ENCODE assay signal across 26 mouse cellular contexts in the genomic region with DNA sequence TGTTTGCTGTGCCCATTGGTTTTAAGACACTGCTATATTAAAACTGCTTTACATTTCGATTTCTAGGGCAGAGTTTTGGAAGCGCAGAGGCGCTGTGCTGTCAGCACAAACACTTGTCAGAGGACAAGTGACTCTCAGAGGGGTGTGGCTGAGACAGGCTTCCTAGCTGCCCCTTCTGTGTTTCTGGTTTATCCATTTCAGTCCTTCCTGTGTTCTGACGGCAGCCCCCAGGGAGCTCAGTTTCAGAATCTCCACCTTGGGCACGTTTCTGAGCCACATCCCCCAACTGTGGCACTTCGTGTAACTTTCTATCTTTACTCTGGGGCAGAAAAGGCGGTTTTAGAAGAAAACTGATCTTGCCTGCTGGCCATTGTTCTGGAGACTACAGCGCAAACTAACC. TPM values are rescaled to one million over a fixed set of nuclear protein-coding genes. Genes with fewer than 3 reads are reported as not detected.
DNase-seq lines count a peak whose midpoint lies in the region; ATAC-seq and TF ChIP-seq lines count a peak whose summit lies in the region.
"Had no signal": no experiment of that assay in that cellular context is flagged by ENCODE, and none has a peak within 500 bp of the region (broad histone marks: within the 10 kb centered on the region; RNA-seq: fewer than 3 reads in every experiment).

No protein-coding gene starts in this region.

- H3K36me3 ChIP-seq in embryonic facial prominence, embryonic 13.5 days, result no peaks in the 10 kb centered on the region
- no peaks in the 10 kb centered on the region for H3K36me3 ChIP-seq in embryonic facial prominence, embryonic 10.5 days (replicated peaks)
- no peaks in the 10 kb centered on the region for H3K36me3 ChIP-seq in intestine, embryonic 14.5 days (ENCODE audit: control insufficient read depth, insufficient read depth, low read length)
- H3K36me3 ChIP-seq in intestine, postnatal 0 days (ENCODE audit: control insufficient read depth, insufficient read depth), result no peaks in the 10 kb centered on the region
- H3K36me3 ChIP-seq in splenic B cell, adult 2 months (ENCODE audit: control insufficient read depth, insufficient read depth, low read length, poor library complexity, severe bottlenecking), result no peaks in the 10 kb centered on the region
- H3K36me3 ChIP-seq: hindbrain, embryonic 10.5 days; midbrain, embryonic 15.5 days; stomach, embryonic 15.5 days had no signal

- H3K4me3 ChIP-seq in embryonic facial prominence, embryonic 13.5 days, result no peak overlapping the region
- no peak overlapping the region for H3K4me3 ChIP-seq in embryonic facial prominence, embryonic 10.5 days
- no peak overlapping the region for H3K4me3 ChIP-seq in intestine, embryonic 14.5 days (ENCODE audit: low read depth, low read length)
- H3K4me3 ChIP-seq in intestine, postnatal 0 days (ENCODE audit: low read depth, low read length), result no peak overlapping the region
- no peak overlapping the region for H3K4me3 ChIP-seq in layer of hippocampus, adult 2 months
- H3K4me3 ChIP-seq: hindbrain, embryonic 10.5 days; midbrain, embryonic 15.5 days; myocyte; stomach, embryonic 15.5 days had no signal

- TF ChIP-seq CTCF in intestine, postnatal 0 days (IDR thresholded peaks at IDR 0.05; ENCODE audit: low read depth), result no peak
- no peak for TF ChIP-seq CTCF in layer of hippocampus, adult 2 months (conservative IDR thresholded peaks at IDR 0.05)

- no peaks in the 10 kb centered on the region for H3K9me3 ChIP-seq in embryonic facial prominence, embryonic 13.5 days
- no peaks in the 10 kb centered on the region for H3K9me3 ChIP-seq in embryonic facial prominence, embryonic 10.5 days
- H3K9me3 ChIP-seq in intestine, embryonic 14.5 days (ENCODE audit: control insufficient read depth, low read length), result no peaks in the 10 kb centered on the region
- H3K9me3 ChIP-seq in intestine, postnatal 0 days (ENCODE audit: control insufficient read depth), result no peaks in the 10 kb centered on the region
- H3K9me3 ChIP-seq: hindbrain, embryonic 10.5 days; midbrain, embryonic 15.5 days; stomach, embryonic 15.5 days had no signal

- no peaks in the 10 kb centered on the region for H3K27me3 ChIP-seq in embryonic facial prominence, embryonic 13.5 days
- H3K27me3 ChIP-seq in embryonic facial prominence, embryonic 10.5 days (replicated peaks; ENCODE audit: low read depth, poor library complexity, severe bottlenecking), result no peaks in the 10 kb centered on the region
- H3K27me3 ChIP-seq in intestine, embryonic 14.5 days (replicated peaks; ENCODE audit: control insufficient read depth, insufficient read depth, low read length), result no peaks in the 10 kb centered on the region
- no peaks in the 10 kb centered on the region for H3K27me3 ChIP-seq in intestine, postnatal 0 days (replicated peaks; ENCODE audit: control insufficient read depth, insufficient read depth, low read length)
- no peaks in the 10 kb centered on the region for H3K27me3 ChIP-seq in splenic B cell, adult 2 months (ENCODE audit: control insufficient read depth, insufficient read depth, low read length, poor library complexity, severe bottlenecking)
- H3K27me3 ChIP-seq: midbrain, embryonic 15.5 days; Patski; stomach, embryonic 15.5 days had no signal

- H3K4me2 ChIP-seq in embryonic facial prominence, embryonic 13.5 days, result 0 out of 2 replicates have a peak overlapping the region, but pooled peaks have one; percentile 10
- no peak overlapping the region for H3K4me2 ChIP-seq in intestine, embryonic 14.5 days (ENCODE audit: low read length)
- no peak overlapping the region for H3K4me2 ChIP-seq in intestine, postnatal 0 days (replicated peaks; ENCODE audit: low read depth)
- H3K4me2 ChIP-seq: liver, embryonic 11.5 days; midbrain, embryonic 15.5 days; stomach, embryonic 15.5 days had no signal

- WGBS in embryonic facial prominence, embryonic 13.5 days, result 43% methylated on average over 8 of the region's 8 CpGs
- 60% methylated on average over 8 of the region's 8 CpGs for WGBS in embryonic facial prominence, embryonic 10.5 days
- 41% methylated on average over 8 of the region's 8 CpGs for WGBS in intestine, embryonic 14.5 days
- 47% methylated on average over 8 of the region's 8 CpGs for WGBS in intestine, postnatal 0 days

- no peak overlapping the region for H3K9ac ChIP-seq in embryonic facial prominence, embryonic 13.5 days
- H3K9ac ChIP-seq in intestine, embryonic 14.5 days (ENCODE audit: low read length), result no peak overlapping the region
- no peak overlapping the region for H3K9ac ChIP-seq in intestine, postnatal 0 days (ENCODE audit: low read depth, low read length)
- H3K9ac ChIP-seq: midbrain, embryonic 15.5 days; stomach, embryonic 15.5 days had no signal

- ATAC-seq in embryonic facial prominence, embryonic 13.5 days (ENCODE audit: insufficient number of reproducible peaks, insufficient read depth, low FRiP score, low TSS enrichment, low read depth), result no peak
- no peak for ATAC-seq in intestine, embryonic 14.5 days (replicated peaks; ENCODE audit: low FRiP score, low TSS enrichment, low read depth)
- no peak for ATAC-seq in intestine, postnatal 0 days
- ATAC-seq: forebrain, embryonic 14.5 days; hindbrain, postnatal 0 days; midbrain, embryonic 15.5 days; Patski had no signal

- peaks cover 18% of the 10 kb centered on the region; the same call in 1 of the 2 replicates for H3K4me1 ChIP-seq in embryonic facial prominence, embryonic 13.5 days
- H3K4me1 ChIP-seq in embryonic facial prominence, embryonic 10.5 days, result peaks cover 11% of the 10 kb centered on the region; the same call in 1 of the 2 replicates
- H3K4me1 ChIP-seq in intestine, embryonic 14.5 days (replicated peaks; ENCODE audit: control insufficient read depth, insufficient read depth, low read length), result peaks cover 16% of the 10 kb centered on the region; the same call in 1 of the 2 replicates
- no peaks in the 10 kb centered on the region for H3K4me1 ChIP-seq in intestine, postnatal 0 days (replicated peaks; ENCODE audit: control insufficient read depth, insufficient read depth, low read length)
- H3K4me1 ChIP-seq: midbrain, embryonic 15.5 days had no signal

- H3K27ac ChIP-seq in embryonic facial prominence, embryonic 13.5 days, result no peak overlapping the region
- H3K27ac ChIP-seq in embryonic facial prominence, embryonic 10.5 days (replicated peaks), result no peak overlapping the region
- H3K27ac ChIP-seq in intestine, embryonic 14.5 days (ENCODE audit: low read depth), result no peak overlapping the region
- no peak overlapping the region for H3K27ac ChIP-seq in intestine, postnatal 0 days (ENCODE audit: low read depth, low read length)
- H3K27ac ChIP-seq in layer of hippocampus, adult 2 months, result 0 out of 2 replicates have a peak overlapping the region, but pooled peaks have one; percentile 7
- H3K27ac ChIP-seq: hindbrain, embryonic 10.5 days; hindbrain, postnatal 0 days; midbrain, embryonic 15.5 days; stomach, embryonic 15.5 days had no signal

- no peak for DNase-seq in embryonic facial prominence, embryonic 10.5 days (ENCODE audit: low spot score)
- DNase-seq in intestine, embryonic 14.5 days (ENCODE audit: low spot score), result peak; percentile 47
- DNase-seq in layer of hippocampus, adult 2 months (ENCODE audit: low spot score in 2 of 2), result no peak
- no peak for DNase-seq in layer of hippocampus, adult 11-12 months (ENCODE audit: low spot score)
- peak; percentile 30 for DNase-seq in splenic B cell, adult 2 months (ENCODE audit: low read depth, low spot score)
- DNase-seq in retina, embryonic 14.5 days (ENCODE audit: low spot score), result no peak
- DNase-seq: adrenal gland, adult 8-10 months; cerebellum, adult 11-12 months; cerebellum, postnatal 25 days; gastrocnemius, postnatal 36 days; lung, adult 18-20 months; lung, postnatal 36 days; right cerebral cortex, postnatal 25 days; thymus, adult 18-20 months; thymus, postnatal 4 days had no signal

RNA-seq across cellular contexts. Expression of a gene that starts 12.5 kb away (rescaled TPM):
- 2.0 and 2.1 TPM in 2 replicates for polyA plus RNA-seq in embryonic facial prominence, embryonic 13.5 days (2015; fragmentation: Nextera tagmentation; extraction: Ambion mirVana)
- 0.27 and 0.52 TPM in 2 replicates for polyA plus RNA-seq in embryonic facial prominence, embryonic 10.5 days (2016; fragmentation: Nextera tagmentation; extraction: Ambion mirVana)
- 16.6 and 20.2 TPM in 2 replicates for polyA plus RNA-seq in intestine, embryonic 14.5 days (2014; fragmentation: Nextera tagmentation; extraction: Ambion mirVana)
- polyA plus RNA-seq in intestine, postnatal 0 days (2015; fragmentation: Nextera tagmentation; extraction: Ambion mirVana), result 15.4 and 16.4 TPM in 2 replicates
- 10 to 100 TPM; 50.9 to 55.7 TPM for total RNA-seq in layer of hippocampus, adult 2 months (2021)
- total RNA-seq: megakaryocyte-erythroid progenitor cell, adult 5-6 weeks had no signal

Comparison
In these comparisons a context has a peak if more than half of its experiments do, and no peak if none do; other contexts are left out.
1. DNase-seq: peak in intestine, embryonic 14.5 days (single experiment) and splenic B cell, adult 2 months (single experiment); none in embryonic facial prominence, embryonic 10.5 days (single experiment), layer of hippocampus, adult 2 months (0 of 2), layer of hippocampus, adult 11-12 months (single experiment) and retina, embryonic 14.5 days (single experiment).